Mouse (Mus musculus) heart, postnatal 4 days (tissue): Measurements from ENCODE around the gene Ppp6r2. TPM values are rescaled to one million over a fixed set of nuclear protein-coding genes. Genes with fewer than 3 reads are reported as not detected.

Experiments
- DNase-seq: peaks from one replicate; pipeline ENCODE4 v3.0.0; 2021
- total RNA-seq, 2 experiments: library from RNA; stranded (reverse); gene quantifications; 2 replicates each; pipeline ENCODE4 v1.2.3; 2021

Ppp6r2 gene
- 10 to 100 TPM; 51.4 to 54.7 TPM for total RNA-seq

GRCm38 (mm10) chr15:89210915-89211715 lies at the start of gene Ppp6r2:
Gene Ppp6r2, plus strand, starts transcription at chr15:89211553.
- peak; percentile 88 for DNase-seq

- DNase-seq: no peak
Measured at GRCm38 (mm10) chr15:89165478-89165877, 45.9 kb upstream of the Ppp6r2 start.

GRCm38 (mm10) chr15:89168922-89169321 lies 42.4 kb upstream of the Ppp6r2 start:
- no peak for DNase-seq

- peak; percentile 88 for DNase-seq
Measured at GRCm38 (mm10) chr15:89169431-89169830, 41.9 kb upstream of the Ppp6r2 start.

- peak; percentile 42 for DNase-seq
Measured at GRCm38 (mm10) chr15:89170102-89170501, 41.3 kb upstream of the Ppp6r2 start.

GRCm38 (mm10) chr15:89171526-89172051 lies 39.8 kb upstream of the Ppp6r2 start:
- no peak for DNase-seq

- DNase-seq: no peak
Measured at GRCm38 (mm10) chr15:89172276-89172935, 38.9 kb upstream of the Ppp6r2 start.

GRCm38 (mm10) chr15:89173024-89173905 lies 38.1 kb upstream of the Ppp6r2 start:
- DNase-seq: peak; percentile 59

GRCm38 (mm10) chr15:89173906-89174214 lies 37.5 kb upstream of the Ppp6r2 start:
- DNase-seq: peak; percentile 69

GRCm38 (mm10) chr15:89174889-89175339 lies 36.4 kb upstream of the Ppp6r2 start:
- no peak for DNase-seq

GRCm38 (mm10) chr15:89175411-89176155 lies 35.8 kb upstream of the Ppp6r2 start:
- no peak for DNase-seq

GRCm38 (mm10) chr15:89177121-89177520 lies 34.2 kb upstream of the Ppp6r2 start:
- DNase-seq: peak; percentile 96

GRCm38 (mm10) chr15:89177576-89178259 lies 33.6 kb upstream of the Ppp6r2 start:
- DNase-seq: no peak

- no peak for DNase-seq
Measured at GRCm38 (mm10) chr15:89178260-89178860, 33.0 kb upstream of the Ppp6r2 start.

- peak; percentile 84 for DNase-seq
Measured at GRCm38 (mm10) chr15:89178954-89179629, 32.3 kb upstream of the Ppp6r2 start.

GRCm38 (mm10) chr15:89179630-89179964 lies 31.8 kb upstream of the Ppp6r2 start:
- no peak for DNase-seq

GRCm38 (mm10) chr15:89180081-89180541 lies 31.2 kb upstream of the Ppp6r2 start:
- DNase-seq: peak; percentile 50

- peak; percentile 82 for DNase-seq
Measured at GRCm38 (mm10) chr15:89180571-89181229, 30.7 kb upstream of the Ppp6r2 start, which contains the start of gene Plxnb2. Gene Plxnb2, minus strand, starts transcription at chr15:89180788.

- DNase-seq: peak; percentile 20
Measured at GRCm38 (mm10) chr15:89181561-89182270, 29.6 kb upstream of the Ppp6r2 start.
